Mouse (Mus musculus) thymus, adult 2 months (tissue): ENCODE data around the gene Hoxd12.

Experiments used
- CTCF ChIP-seq: fragments of 200-500 bp; IDR thresholded peaks from 2 replicates; pipeline ENCODE4 v1.5.1; 2012; ENCODE audit warnings: mild to moderate bottlenecking, control low read depth, low read length, moderate library complexity, borderline replicate concordance; ENCODE audit not compliant: control insufficient read depth, poor library complexity, insufficient read depth; ENCODE audit errors: extremely low read depth
- POLR2A ChIP-seq: fragments of 200-500 bp; IDR thresholded peaks from 2 replicates; pipeline ENCODE4 v1.6.1; 2012; ENCODE audit warnings: mild to moderate bottlenecking, low read length, control low read depth, moderate library complexity; ENCODE audit not compliant: control insufficient read depth, poor library complexity, insufficient read depth; ENCODE audit errors: extremely low read depth

DNA sequence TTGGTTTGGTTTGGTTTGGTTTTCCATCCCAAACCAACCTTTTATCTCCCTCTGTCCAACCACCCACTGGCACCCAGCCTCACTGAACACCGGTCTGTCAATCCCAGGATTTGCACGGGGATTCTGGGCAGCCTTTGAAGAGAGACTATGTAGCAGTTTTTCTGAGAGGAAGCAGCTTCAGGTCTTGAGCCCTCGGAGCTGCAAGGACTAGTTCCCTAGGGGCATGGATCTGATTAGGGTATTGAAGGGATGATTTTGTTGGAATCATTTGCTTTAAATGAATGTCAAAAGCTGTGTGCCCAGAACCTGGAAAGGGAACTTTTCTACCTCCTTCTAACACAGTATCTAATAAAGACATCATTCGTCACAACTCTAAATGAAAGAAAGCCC, 18.2 kb upstream of the Hoxd12 start:
- no peak for TF ChIP-seq POLR2A
- TF ChIP-seq CTCF, result no peak
